Mouse (Mus musculus) gastrocnemius, postnatal 25 days (tissue): ENCODE measurements at regions not wholly inside any gene's neighbourhood (a gene's known extent, or its start where the extent isn't known, plus 50 kb on each side); places are given as distances from the start of the nearest gene placed in this dataset.

Source experiments
- DNase-seq: peaks from one replicate; pipeline ENCODE4 v3.0.0; 2022

DNA sequence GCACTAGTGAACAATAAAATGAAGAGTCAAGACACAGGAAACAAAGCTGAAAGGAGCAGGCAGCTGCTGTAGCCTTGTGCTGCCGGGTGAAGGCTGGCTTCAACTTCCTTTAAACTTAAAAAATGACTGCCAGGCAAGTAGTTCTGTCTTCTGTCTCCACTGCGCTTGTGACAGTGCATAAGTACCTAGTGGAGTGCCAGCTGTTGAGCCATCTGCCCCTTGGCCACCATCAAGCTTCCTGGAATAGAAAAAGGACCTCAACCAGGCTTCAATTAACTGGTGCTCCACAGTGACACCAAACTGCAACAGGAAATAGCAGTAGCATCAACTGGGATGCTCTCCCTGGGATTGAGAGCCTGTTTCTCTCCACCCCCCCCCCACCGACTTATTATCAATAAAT is 616.8 kb upstream of the Tle4 start:
- DNase-seq: no peak

- DNase-seq: no peak
Measured at GRCm38 (mm10) chr19:15212881-15213280, 615.0 kb upstream of the Tle4 start.

DNA sequence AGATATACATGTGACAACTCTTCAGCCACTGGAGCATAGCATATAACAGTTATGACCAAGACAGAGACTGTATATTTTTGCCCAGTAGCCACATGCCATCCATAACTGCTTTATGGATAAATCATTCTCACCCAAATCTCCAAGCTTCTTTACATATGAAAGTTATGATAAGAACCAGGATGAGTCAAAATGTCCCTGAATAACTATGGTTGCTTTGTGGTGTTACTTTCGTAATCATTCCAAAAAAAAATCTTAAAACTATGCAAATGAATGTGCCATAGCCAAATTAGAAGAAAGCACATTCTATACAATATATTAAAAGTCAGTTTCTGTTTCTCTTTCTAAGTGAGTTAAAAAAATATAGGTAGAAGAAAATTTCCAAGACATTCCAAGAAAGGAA is 605.2 kb upstream of the Tle4 start:
- DNase-seq: no peak

GRCm38 (mm10) chr19:15201262-15201661 is 603.4 kb upstream of the Tle4 start:
- no peak for DNase-seq

DNA sequence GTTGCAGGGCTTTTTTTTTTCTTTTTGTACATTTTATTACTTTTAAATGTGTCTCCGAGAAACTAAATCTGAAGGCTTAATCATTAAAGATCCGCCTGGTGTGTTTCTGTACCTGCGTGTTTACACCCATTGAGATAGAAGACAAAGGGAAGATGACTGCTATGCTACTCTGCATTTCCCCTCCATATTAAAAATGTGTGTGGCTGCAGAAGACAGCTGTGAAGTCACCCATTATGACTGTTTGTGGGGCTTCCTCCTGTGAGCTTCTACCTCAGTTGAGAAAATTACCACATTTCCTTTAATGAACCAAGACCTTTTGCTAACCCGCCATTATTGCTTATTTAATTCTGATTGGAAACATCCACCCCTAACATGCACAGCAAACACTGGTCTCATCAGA is 602.9 kb upstream of the Tle4 start:
- no peak for DNase-seq

DNA sequence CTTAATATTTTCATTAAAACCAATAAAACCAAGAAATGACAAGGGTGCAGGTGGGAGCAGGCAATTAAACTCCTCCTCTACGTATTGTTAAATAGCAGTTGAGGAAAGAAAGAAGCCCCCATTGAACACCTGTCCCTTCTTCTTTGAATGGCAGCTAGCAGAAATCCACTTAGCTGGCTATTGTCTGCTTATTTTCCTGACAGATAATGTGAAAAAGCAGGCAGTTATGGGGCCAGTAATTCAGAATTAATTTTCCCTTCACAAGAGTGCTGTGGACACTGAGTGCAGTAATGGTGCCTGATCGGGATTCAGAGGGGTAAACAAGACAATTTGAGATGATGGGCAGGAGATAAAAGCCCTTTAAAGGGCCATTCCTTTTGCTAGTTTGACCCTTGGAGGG is 602.5 kb upstream of the Tle4 start:
- DNase-seq: no peak

- DNase-seq: no peak
Measured at GRCm38 (mm10) chr19:15199692-15200091, 601.8 kb upstream of the Tle4 start.

- DNase-seq: no peak
Measured at GRCm38 (mm10) chr19:15175221-15175620, 577.4 kb upstream of the Tle4 start.

DNA sequence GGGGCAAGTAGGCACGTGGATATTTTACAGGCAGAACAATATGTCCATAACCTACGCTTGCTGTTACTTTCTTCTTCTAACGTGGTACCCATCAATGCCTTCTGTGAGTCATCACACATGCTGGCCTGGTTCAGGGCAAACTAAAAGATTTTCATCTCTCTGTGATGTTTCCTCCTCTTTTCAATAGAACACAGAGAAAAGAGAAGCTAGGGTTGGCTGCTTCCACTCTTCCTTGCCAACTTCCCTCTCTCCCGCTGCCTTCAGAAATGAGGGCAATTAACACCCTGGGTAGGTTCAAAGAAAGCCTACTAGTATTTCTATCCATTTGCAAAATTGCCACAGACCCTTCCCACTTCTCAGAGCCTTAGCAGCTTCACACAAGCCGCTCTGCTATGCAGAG is 575.5 kb upstream of the Tle4 start:
- no peak for DNase-seq

- DNase-seq: no peak
Measured at GRCm38 (mm10) chr19:15167184-15167583, 569.3 kb upstream of the Tle4 start.

DNA sequence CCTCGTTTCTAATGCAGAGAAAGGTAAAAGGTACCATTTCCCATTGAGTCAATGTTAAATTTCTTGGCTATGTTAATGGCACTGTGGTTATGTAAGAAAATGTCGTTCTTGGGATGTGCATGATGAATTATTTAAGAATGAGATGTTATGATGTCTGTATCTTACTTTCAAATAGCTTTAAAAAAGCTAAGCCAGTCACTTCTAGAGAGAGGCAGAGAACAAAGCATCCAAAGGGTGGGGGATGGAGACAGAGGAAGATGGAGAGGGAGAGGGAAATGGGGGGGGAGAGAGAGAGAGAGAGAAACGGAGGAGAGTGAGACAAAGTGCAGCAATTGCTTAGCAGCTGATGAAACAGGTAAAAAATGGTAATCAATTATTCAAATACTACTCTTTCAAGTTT is 562.8 kb upstream of the Tle4 start:
- DNase-seq: no peak

GRCm38 (mm10) chr19:15158653-15159052 is 560.8 kb upstream of the Tle4 start:
- no peak for DNase-seq

DNA sequence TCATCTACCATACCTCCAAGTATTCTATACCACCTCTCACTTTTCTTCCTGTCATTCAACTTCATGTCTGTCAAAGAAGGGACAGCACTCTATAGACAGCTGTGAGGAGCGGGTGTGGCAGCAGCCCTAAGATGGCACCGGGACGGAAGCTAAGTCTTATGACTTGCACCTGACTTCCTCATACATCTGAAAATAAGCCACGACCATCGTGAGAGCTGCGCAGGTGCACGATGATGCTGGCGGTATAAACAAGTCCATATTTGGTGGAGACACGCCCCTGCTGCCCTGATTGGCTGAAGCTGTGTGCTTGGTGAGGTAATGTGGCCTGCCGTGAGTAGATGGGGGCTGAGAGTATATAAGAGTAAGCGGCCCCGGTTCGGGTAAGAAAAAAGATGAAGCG is 560.3 kb upstream of the Tle4 start:
- DNase-seq: no peak

DNA sequence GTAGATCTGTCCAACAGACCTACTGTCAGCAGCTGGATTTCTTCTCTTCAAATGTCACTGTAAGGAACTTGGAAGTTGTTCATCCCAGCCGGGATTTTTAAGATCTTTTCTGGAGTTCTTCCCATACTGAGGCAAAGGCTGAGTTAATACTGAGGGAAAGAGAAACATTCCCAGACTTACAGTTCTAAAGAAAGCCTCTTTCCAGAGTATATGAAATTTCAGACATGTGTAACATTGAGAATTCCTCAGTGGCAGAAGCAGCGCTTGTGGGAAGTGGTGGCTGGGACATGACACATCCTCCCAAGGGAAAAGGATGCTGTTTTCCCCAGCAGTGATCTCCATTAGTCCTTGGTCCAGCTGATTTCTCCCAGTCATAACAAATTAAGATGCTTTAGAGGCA is 556.8 kb upstream of the Tle4 start:
- DNase-seq: no peak

DNA sequence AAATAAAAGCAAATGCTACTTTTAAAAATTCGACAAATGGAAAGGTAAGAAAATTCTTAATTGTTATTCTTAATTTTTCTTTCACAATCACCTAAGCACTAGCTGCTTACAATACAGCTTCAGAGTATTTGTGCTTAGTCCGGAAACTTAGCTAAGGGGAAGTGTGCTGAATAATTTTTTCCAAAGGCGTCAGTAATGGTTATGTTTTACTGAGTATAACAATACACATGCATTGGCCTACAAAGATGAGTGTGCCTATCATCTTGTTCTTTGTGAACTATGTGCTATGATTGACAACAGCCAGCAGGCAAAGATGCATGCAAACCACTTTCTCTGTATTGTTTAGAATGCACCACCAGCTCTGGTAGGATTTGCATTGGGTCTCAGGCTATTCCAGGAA is 548.5 kb upstream of the Tle4 start:
- no peak for DNase-seq

GRCm38 (mm10) chr19:15127122-15127521 is 529.3 kb upstream of the Tle4 start:
- DNase-seq: no peak

- DNase-seq: no peak
Measured at GRCm38 (mm10) chr19:15108441-15109026, 510.7 kb upstream of the Tle4 start.

GRCm38 (mm10) chr19:15095054-15095453 is 497.2 kb upstream of the Tle4 start:
- DNase-seq: no peak

GRCm38 (mm10) chr19:15093534-15093933 is 495.7 kb upstream of the Tle4 start:
- DNase-seq: no peak

- no peak for DNase-seq
Measured at GRCm38 (mm10) chr19:15080638-15081037, 482.8 kb upstream of the Tle4 start.

GRCm38 (mm10) chr19:15057801-15058200 is 459.9 kb upstream of the Tle4 start:
- DNase-seq: no peak

DNA sequence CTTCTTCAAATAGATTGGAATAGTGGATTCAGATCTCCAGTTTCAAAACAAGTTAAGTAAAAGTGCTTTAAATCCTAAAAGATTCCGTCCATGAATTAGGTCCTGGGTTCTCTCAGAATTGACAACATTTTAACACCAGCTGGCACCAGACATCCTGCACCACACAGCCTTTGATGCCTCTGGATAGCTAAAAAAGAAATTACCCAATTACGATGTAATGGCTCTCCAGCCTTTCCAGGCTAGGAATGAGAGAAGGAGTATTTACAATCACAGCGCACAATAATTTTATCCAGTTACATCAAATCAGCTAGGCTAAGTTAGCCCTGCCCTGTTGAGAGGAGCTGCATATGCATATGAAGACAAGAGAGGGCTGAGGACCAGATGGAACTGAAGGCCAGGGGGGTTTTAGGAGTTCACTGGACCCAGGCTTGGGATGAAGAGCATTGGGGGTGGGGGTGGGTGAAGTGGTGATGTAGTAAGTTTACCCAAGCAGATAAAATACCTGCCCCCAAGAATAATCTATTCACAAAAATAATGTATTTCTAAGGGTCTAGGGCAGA is 455.8 kb upstream of the Tle4 start:
- DNase-seq: no peak

- no peak for DNase-seq
Measured at GRCm38 (mm10) chr19:15052642-15053239, 454.9 kb upstream of the Tle4 start.

- DNase-seq: no peak
Measured at GRCm38 (mm10) chr19:15047896-15048295, 450.0 kb upstream of the Tle4 start.
